Mouse (Mus musculus): ENCODE data around the gene Usp30.

DNA sequence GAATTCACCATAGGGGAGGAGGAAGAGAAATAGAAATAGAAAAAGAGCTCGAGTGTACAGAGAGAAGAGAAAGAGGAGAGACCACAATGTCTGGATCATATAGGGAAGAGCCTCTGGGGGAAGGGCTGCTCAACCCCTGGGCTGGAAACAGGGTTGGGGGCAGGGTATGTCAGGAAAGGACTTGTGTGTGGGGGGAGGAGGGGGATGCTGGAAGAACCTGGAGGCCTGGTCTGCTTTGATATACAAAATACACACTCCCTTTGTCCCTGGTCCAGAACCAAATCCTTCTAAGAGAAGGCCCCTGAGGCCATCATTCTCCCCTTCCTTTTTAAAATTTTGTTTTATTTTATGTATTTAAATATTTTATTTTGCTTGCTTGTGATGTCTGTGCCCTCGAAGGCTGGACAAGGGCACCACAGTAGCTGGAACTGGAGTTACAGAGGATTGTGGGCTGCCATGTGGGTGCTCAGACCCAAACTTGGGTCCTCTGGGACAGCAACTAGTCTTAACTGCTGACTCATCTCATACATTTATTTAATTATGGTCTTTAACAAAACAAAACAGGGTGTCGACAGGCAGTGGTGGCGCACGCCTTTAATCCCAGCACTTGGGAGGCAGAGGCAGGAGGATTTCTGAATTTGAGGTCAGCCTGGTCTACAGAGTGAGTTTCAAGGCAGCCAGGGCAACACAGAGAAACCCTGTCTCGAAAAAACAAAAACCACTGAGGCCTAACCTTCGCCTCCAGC is 61.4 kb downstream of the Usp30 start:
- TF ChIP-seq CTCF (IDR thresholded peaks at IDR 0.05 in 2 of 3, conservative IDR thresholded peaks at IDR 0.05 in 1 of 3; ENCODE audit: control insufficient read depth in 1 of 3, insufficient read depth in 1 of 3, low read depth in 2 of 3, low read length in 3 of 3, poor library complexity in 1 of 3, severe bottlenecking in 1 of 3) (no peak), ZC3H11A (IDR thresholded peaks at IDR 0.05; ENCODE audit: low read depth, low read length) (no peak), RAD21 (IDR thresholded peaks at IDR 0.05; ENCODE audit: low read depth, low read length) (no peak), ETS1 (IDR thresholded peaks at IDR 0.05; ENCODE audit: low read depth, low read length) (no peak), CHD2 (IDR thresholded peaks at IDR 0.05; ENCODE audit: low read length) (no peak), KAT2A (conservative IDR thresholded peaks at IDR 0.05; ENCODE audit: low read depth, low read length) (no peak), POLR2A (IDR thresholded peaks at IDR 0.05; ENCODE audit: control insufficient read depth in 1 of 2, insufficient read depth in 1 of 2, low read depth in 1 of 2, low read length in 2 of 2, poor library complexity in 1 of 2) (no peak), TCF12 (IDR thresholded peaks at IDR 0.05; ENCODE audit: low read depth, low read length) (no peak), ELF1 (IDR thresholded peaks at IDR 0.05; ENCODE audit: low read depth, low read length) (no peak), EP300 (IDR thresholded peaks at IDR 0.05; ENCODE audit: low read depth in 1 of 2, low read length in 2 of 2) (no peak), POLR2AphosphoS2 (IDR thresholded peaks at IDR 0.05; ENCODE audit: low read length) (no peak)

Measured in MEL (cell line).